Mouse (Mus musculus) liver, postnatal 0 days (tissue): ENCODE results near the gene Spata5.

ENCODE experiments used
- CTCF ChIP-seq: sonication (generic); IDR thresholded peaks from 2 replicates; pipeline ENCODE4 v1.5.1; 2016; ENCODE audit warnings: antibody characterized with exemption, low read depth
- EP300 ChIP-seq: IDR thresholded peaks from 2 replicates; pipeline ENCODE4 v1.6.1; 2016; ENCODE audit warnings: antibody characterized with exemption, low read depth, mild to moderate bottlenecking

- no peak for TF ChIP-seq CTCF
- no peak for TF ChIP-seq EP300
These were observed 195.4 kb downstream of the Spata5 start for GRCm38 (mm10) chr3:37614878-37615650.
